Mouse (Mus musculus): ENCODE measurements around the gene Speg.

Speg gene

GRCm38 (mm10) chr1:75442171-75442570 is 67.1 kb downstream of the Speg start:
- DNase-seq (ENCODE audit: low read depth) = no peak

- no peak for DNase-seq (ENCODE audit: low read depth)
These were observed 67.7 kb downstream of the Speg start for GRCm38 (mm10) chr1:75442811-75443210.

DNA sequence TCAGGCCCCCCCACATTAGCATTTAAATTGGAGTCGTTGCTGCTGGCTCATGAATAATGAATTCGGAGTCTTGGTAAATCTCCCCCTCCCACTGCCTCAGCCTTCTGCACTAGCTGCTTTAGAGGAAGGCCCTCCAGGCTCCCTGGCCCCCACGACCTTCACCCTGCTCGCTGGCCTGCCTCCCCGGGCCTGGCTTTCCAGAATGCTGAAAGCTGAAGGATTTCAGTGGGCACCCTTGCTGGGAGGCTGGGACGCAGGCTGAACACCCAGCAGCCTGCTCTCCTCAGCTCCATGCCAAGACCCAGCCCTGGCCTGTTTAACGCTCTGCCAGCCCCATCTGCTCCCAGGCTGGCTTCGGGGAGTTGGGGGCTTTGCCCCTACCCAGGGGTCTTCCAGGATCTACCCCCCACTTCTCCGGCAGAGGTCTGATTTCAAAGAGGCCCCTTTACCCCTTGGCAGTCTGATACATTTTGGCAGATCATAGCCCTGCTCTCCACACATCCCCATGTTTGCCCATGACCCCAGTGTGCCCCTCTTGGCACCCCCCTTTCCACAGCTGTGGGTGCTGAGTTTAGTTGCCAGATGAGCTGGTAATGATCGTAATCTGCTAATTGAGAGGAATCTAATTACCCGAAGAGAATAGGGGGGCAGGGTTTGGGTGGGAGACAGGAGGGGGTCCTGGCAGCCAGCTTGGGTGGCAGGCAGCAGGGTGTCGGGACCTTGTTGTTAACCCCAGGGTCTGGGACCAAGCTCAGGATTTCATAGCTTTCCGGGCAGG is 68.3 kb downstream of the Speg start:
- DNase-seq (ENCODE audit: low read depth) = no peak

DNA sequence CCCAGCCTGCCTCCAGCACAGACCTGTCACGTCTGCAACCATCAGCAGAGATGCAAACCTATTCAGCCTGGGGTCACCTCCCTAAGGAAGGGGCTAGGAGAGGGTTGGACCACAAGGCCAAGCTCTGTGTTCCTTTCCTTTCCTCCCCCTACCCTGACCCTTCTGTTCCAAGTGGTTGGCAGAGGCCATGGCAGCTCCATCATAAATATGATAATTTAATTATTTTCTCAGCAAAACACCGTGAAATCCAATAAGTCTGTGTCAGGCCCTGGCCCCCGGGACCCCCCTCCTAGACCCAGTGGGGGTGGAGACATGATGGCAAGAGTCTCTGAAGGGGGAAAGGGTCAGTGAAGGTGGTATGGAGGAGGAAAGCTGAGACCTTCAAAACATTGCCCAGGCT is 69.1 kb downstream of the Speg start:
- DNase-seq (ENCODE audit: low read depth) = no peak

GRCm38 (mm10) chr1:75445141-75445701 is 70.1 kb downstream of the Speg start:
- DNase-seq (ENCODE audit: low read depth) = no peak

- DNase-seq (ENCODE audit: low read depth) = peak; percentile 79
These were observed 70.9 kb downstream of the Speg start for GRCm38 (mm10) chr1:75445751-75446611.

GRCm38 (mm10) chr1:75446656-75447055 is 71.6 kb downstream of the Speg start:
- DNase-seq (ENCODE audit: low read depth) = no peak

DNA sequence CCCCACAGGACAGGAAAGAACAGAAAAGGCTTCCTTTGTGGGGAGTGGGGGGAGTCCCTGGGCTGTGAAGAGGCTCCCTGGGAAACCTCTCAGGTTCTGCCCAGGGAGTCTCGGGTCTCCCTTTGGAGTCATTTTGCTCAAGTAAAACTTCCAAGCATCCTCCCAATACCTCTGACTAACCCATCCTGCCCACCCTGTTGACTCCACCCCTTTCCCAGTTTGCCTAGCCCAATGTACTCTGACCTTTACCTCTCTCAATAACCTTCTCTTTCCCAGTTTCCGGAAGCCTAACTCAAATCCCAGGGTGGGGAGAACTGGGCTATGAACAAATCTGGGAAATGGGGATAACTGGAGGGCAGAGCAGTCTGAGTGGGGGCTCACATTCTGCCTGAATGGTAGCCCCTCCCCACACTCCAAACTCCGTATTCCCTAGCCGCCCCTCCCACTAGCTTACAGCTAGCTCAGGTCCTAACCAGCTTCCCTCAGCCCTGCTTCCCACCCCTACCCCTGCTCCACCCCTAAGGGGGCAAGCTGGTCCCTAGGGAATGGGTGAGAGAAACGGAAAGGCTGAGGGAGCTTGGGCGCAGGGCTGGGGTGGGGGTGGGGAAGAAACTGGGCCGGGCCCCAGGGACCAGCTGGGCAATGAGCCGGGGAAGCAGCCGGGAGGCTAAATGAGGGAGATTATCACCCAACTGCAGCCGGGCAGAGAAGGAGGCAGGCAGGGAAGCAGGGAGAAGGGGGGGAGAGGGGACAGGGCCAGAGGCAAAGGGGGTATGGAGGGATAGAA is 72.4 kb downstream of the Speg start:
- DNase-seq (ENCODE audit: low read depth) = no peak

DNA sequence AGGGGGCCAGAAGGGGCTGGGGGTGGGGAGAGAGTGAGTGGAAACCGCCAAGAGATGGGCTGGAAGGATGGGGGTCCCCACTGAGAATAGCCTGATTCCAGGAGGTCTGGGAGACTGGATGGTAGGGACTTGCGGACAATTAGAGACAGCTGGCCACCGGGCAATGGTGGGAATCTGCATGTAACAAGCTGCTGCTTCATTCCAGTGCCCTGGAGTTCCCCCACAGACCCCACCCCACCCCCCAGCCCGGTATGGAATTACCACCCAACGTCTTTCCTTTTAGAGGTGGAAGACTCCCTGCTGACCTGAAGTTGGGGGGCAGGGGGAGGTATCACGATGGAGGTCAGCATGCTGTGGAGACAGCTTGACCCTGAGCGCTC is 72.9 kb downstream of the Speg start:
- no peak for DNase-seq (ENCODE audit: low read depth)

DNA sequence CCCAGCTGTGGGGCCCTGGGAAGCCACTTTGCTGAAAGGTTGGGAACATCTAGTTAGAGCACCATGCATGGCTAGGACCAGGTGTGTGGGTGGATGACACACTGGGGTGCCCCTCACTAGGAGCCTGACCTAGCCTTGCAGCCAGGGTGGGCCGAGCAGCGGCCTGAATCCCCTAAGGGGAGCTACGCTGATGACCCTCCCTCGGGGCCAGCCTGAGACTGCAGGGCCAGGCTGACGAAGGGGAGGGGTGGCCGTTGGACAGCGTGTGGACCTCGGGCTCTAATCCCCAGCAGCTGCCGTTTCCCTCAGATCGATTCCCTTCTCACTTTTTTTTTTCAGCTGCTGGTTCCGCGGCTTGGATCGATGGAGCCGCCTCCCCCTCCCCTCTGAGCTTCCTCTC is 73.8 kb downstream of the Speg start:
- no peak for DNase-seq (ENCODE audit: low read depth)

DNA sequence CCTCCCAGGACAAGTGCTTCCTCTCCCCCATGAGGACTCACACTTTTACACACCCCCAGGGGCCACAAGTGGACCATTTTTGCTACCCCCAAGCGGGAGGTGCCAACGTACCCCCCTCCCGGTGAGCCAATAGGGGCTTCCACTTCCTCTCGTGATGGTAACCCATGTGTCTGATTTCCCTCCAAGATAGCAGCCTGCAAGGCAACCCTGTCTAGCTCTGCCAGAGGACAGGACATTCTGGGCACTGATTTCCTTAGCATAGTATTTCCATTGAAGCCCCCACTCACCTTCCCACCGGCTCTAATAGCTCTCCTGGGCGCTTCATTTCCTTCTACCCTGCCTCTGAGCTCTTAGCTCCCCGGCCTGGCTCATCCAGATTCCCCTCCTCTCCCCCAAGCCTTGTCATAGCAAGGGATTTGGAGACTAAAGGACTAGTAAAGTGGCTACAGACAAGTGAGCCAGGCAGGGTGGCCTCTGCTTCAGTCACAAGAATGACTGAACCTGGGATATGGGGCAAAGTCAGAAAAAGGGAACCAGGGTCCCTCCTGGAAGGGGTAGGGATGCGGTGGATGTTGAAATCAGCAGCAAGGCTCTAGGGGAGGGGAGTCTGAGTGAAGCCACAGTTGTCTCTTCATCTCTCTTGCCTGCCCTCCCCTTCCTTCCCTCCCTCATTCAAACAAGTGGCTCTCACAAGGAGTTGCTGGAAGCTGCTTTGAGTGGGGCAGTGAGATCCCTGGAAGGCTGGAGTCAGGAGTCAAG is 74.5 kb downstream of the Speg start:
- DNase-seq (ENCODE audit: low read depth) = no peak

- DNase-seq (ENCODE audit: low read depth) = no peak
These were observed 75.4 kb downstream of the Speg start, which contains the start of gene Asic4 for GRCm38 (mm10) chr1:75450314-75451005. Asic4 (plus strand) TSS chr1:75450436.

DNA sequence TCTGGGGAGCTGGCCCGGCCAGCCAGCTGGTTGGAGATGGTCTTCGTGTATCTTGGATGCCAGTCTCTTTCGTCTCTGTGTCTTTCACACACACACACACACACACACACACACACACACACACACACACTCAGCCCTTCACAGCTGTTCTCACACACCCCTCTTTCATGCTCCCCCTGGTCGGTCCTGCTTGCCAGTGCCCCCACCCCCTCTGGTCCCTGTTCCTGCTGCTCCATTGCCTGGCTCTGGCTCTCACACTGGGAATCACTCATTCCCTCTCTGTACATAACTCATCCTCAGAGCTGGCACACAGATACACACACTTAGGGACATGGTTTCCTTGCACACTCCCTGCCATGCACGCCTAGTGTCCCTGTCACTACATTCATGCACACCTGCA is 76.8 kb downstream of the Speg start:
- DNase-seq (ENCODE audit: low read depth) = no peak

GRCm38 (mm10) chr1:75455433-75455832 is 80.3 kb downstream of the Speg start:
- no peak for DNase-seq (ENCODE audit: low read depth)

DNA sequence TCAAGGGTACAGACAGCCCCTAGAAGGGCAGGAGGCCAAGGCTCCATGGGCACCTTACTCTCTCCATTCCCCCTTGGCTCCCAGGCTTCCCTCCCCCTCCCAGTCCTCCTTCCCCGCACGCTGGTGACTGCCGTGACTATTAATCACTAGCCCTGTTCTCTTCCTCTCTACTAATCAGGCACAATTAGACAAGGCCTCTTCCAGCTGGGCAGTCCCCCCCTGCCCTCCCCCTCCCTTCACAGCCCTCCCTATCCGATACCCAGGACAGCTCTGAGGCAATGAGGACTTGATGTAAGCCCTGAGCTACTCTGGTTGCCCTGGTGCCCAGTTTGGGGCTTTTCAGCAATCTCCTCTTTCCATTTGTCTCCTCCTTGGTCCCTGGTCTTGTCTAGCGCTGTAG is 80.9 kb downstream of the Speg start:
- no peak for DNase-seq (ENCODE audit: low read depth)

DNA sequence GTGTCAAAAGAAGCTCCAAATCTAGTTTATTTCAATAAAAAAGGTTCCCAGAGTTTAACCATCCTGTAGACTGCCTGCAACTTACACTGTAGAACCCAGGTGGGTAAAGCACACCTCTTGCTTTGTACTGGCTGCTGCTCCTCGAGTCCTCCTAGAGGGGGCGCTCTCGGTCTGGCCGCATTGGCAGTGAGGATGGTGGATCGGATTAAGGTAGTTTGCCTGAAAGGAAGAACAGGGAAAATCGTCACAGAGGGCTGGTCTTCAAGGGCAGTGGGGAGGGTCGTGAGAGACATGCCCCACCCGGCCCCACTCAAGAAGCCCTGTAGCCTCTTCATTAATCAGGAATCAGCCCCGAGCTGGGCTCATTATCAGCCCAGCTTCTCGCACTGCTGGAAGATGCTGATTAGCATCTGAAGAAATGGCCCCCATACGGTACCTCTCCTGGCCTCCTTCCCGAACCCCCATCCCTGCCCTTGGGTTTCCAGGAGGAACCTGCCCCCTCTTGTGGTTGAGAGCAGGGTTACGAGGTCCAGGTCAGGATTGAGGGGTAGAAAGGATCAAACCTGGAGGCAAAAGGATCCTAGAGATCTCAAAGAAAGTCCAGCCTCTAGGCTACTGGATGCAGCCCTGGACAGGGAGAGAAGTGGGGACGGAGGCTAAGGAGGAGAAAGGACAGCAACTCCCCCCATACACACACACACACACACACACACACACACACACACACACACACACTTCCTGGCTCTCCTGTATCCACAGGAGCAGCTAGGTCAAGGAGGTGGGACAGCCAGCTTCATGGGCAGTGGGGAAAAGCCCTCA is 81.9 kb downstream of the Speg start:
- no peak for DNase-seq (ENCODE audit: low read depth)

GRCm38 (mm10) chr1:75457710-75458024 is 82.6 kb downstream of the Speg start:
- DNase-seq (ENCODE audit: low read depth) = no peak

GRCm38 (mm10) chr1:75458025-75458788 is 83.1 kb downstream of the Speg start:
- no peak for DNase-seq (ENCODE audit: low read depth)
